Comparison of ENCODE assay signal across 19 mouse cellular contexts in the genomic region with DNA sequence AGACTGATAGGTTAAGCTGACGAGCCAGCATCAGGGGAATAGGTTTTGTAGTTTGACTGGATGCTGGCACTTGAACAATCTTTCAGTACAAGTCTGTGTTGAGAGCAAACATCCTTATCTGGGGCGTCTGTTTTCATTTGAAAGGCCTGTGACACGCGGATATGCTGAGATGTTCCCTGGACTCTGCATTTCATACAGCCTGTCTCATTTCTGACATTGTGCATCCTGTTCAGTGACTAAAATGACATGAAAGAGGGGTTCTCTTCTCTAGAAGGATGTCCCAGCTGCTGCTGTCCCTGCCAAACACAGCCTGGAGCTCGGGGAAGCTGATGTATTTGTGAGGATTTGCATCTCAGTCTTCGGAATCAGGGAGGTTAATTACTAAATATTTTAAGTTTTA. TPM values are rescaled to one million over a fixed set of nuclear protein-coding genes. Genes with fewer than 3 reads are reported as not detected.
DNase-seq lines count a peak whose midpoint lies in the region; ATAC-seq and TF ChIP-seq lines count a peak whose summit lies in the region.
"Had no signal": no experiment of that assay in that cellular context is flagged by ENCODE, and none has a peak within 500 bp of the region (broad histone marks: within the 10 kb centered on the region; RNA-seq: fewer than 3 reads in every experiment).

No protein-coding gene starts in this region.

- no peaks in the 10 kb centered on the region for H3K27me3 ChIP-seq in heart, embryonic 12.5 days (replicated peaks)
- H3K27me3 ChIP-seq in heart, postnatal 0 days (ENCODE audit: control insufficient read depth, insufficient read depth, low read length): no peaks in the 10 kb centered on the region
- no peaks in the 10 kb centered on the region for H3K27me3 ChIP-seq in heart, adult 2 months (ENCODE audit: control insufficient read depth, insufficient read depth, low read length)
- no peaks in the 10 kb centered on the region for H3K27me3 ChIP-seq in kidney, postnatal 0 days (ENCODE audit: insufficient read depth, low read length)
- H3K27me3 ChIP-seq: CH12.LX; embryonic facial prominence, embryonic 12.5 days; forebrain, embryonic 15.5 days; hindbrain, embryonic 13.5 days; Patski had no signal

- WGBS in heart, embryonic 12.5 days: 26% methylated on average over 6 of the region's 6 CpGs
- WGBS in heart, postnatal 0 days: 28% methylated on average over 6 of the region's 6 CpGs
- WGBS in heart, adult 2 months: 41% methylated on average over 6 of the region's 6 CpGs
- WGBS in kidney, postnatal 0 days: 61% methylated on average over 6 of the region's 6 CpGs

- no peak for TF ChIP-seq POLR2A in heart, adult 2 months (IDR thresholded peaks at IDR 0.05; ENCODE audit: insufficient read depth, low read depth, low read length)

- H3K4me2 ChIP-seq in heart, embryonic 12.5 days: no peak overlapping the region
- no peak overlapping the region for H3K4me2 ChIP-seq in heart, postnatal 0 days (ENCODE audit: low read depth, low read length)
- H3K4me2 ChIP-seq in kidney, postnatal 0 days (ENCODE audit: low read length): no peak overlapping the region
- H3K4me2 ChIP-seq: embryonic facial prominence, embryonic 12.5 days; forebrain, embryonic 15.5 days; hindbrain, embryonic 13.5 days had no signal

- peaks cover 17% of the 10 kb centered on the region for H3K4me1 ChIP-seq in heart, embryonic 12.5 days (replicated peaks)
- no peaks in the 10 kb centered on the region for H3K4me1 ChIP-seq in heart, postnatal 0 days (ENCODE audit: control insufficient read depth, insufficient read depth)
- peaks cover 2% of the 10 kb centered on the region for H3K4me1 ChIP-seq in heart, adult 2 months (ENCODE audit: control insufficient read depth, insufficient read depth, low read length)
- no peaks in the 10 kb centered on the region for H3K4me1 ChIP-seq in kidney, postnatal 0 days (replicated peaks; ENCODE audit: insufficient read depth, low read length)
- H3K4me1 ChIP-seq: forebrain, embryonic 15.5 days; hindbrain, embryonic 13.5 days had no signal

- H3K9ac ChIP-seq in heart, embryonic 12.5 days: no peak overlapping the region
- no peak overlapping the region for H3K9ac ChIP-seq in heart, postnatal 0 days (replicated peaks; ENCODE audit: low read depth, low read length)
- no peak overlapping the region for H3K9ac ChIP-seq in heart, adult 2 months (ENCODE audit: low read depth, low read length)
- H3K9ac ChIP-seq in kidney, postnatal 0 days (ENCODE audit: low read depth, low read length): no peak overlapping the region
- H3K9ac ChIP-seq: embryonic facial prominence, embryonic 12.5 days; forebrain, embryonic 15.5 days; hindbrain, embryonic 13.5 days had no signal

- no peaks in the 10 kb centered on the region for H3K79me2 ChIP-seq in heart, adult 2 months (replicated peaks; ENCODE audit: control insufficient read depth, insufficient read depth, low read length)

- intact Hi-C loops in heart, adult 2 months (cut with DNase I): no loop called here

- ATAC-seq in heart, embryonic 12.5 days (ENCODE audit: insufficient number of reproducible peaks, low FRiP score): peak; percentile 41; the same call in 1 of the 2 replicates
- 0 out of 2 replicates have a peak, but pooled peaks have one; percentile 33 for ATAC-seq in heart, postnatal 0 days (ENCODE audit: insufficient read depth, low read depth)
- ATAC-seq in kidney, postnatal 0 days (replicated peaks; ENCODE audit: low FRiP score, low read depth): no peak
- ATAC-seq: activated CD4-positive, CD25-positive, alpha-beta regulatory T cell, adult 4 months; forebrain, embryonic 15.5 days; hindbrain, postnatal 0 days; Patski had no signal

- peaks cover 4% of the 10 kb centered on the region; the same call in 1 of the 2 replicates for H3K9me3 ChIP-seq in heart, embryonic 12.5 days (replicated peaks)
- peaks cover 5% of the 10 kb centered on the region; the same call in 1 of the 2 replicates for H3K9me3 ChIP-seq in heart, postnatal 0 days (replicated peaks; ENCODE audit: control insufficient read depth, low read length)
- no peaks in the 10 kb centered on the region for H3K9me3 ChIP-seq in kidney, postnatal 0 days (replicated peaks; ENCODE audit: low read length)
- H3K9me3 ChIP-seq: forebrain, embryonic 15.5 days; hindbrain, embryonic 13.5 days had no signal

- DNase-seq in heart, postnatal 4 days: no peak
- peak; percentile 42 for DNase-seq in heart, postnatal 0 days (ENCODE audit: low spot score)
- no peak for DNase-seq in heart, adult 2 months
- peak; percentile 44 for DNase-seq in kidney, postnatal 0 days (ENCODE audit: low spot score)
- DNase-seq in kidney, postnatal 14 days: no peak
- DNase-seq: cerebellum, adult 11-12 months; cerebellum, adult 9-10 months; cerebellum, postnatal 25 days; gastrocnemius, postnatal 36 days had no signal

- no peaks in the 10 kb centered on the region for H3K36me3 ChIP-seq in heart, embryonic 12.5 days
- H3K36me3 ChIP-seq in heart, postnatal 0 days (replicated peaks; ENCODE audit: control insufficient read depth, insufficient read depth, low read length): 0 out of 2 replicates have a peak, but pooled peaks cover 4% of the 10 kb centered on the region
- H3K36me3 ChIP-seq in heart, adult 2 months (ENCODE audit: control insufficient read depth, insufficient read depth, low read length): no peaks in the 10 kb centered on the region
- no peaks in the 10 kb centered on the region for H3K36me3 ChIP-seq in kidney, postnatal 0 days (ENCODE audit: insufficient read depth, low read length)
- H3K36me3 ChIP-seq: embryonic facial prominence, embryonic 12.5 days; forebrain, embryonic 15.5 days had no signal

- TF ChIP-seq EP300 in heart, postnatal 0 days (IDR thresholded peaks at IDR 0.05; ENCODE audit: low read depth): no peak
- TF ChIP-seq EP300 in heart, adult 2 months (IDR thresholded peaks at IDR 0.05; ENCODE audit: insufficient read depth, low read depth, low read length): no peak

- H3K4me3 ChIP-seq in heart, embryonic 12.5 days: no peak overlapping the region
- H3K4me3 ChIP-seq in heart, postnatal 0 days (ENCODE audit: low read depth, low read length): no peak overlapping the region
- H3K4me3 ChIP-seq in heart, adult 2 months: no peak overlapping the region
- H3K4me3 ChIP-seq in kidney, postnatal 0 days (replicated peaks; ENCODE audit: low read depth, low read length): no peak overlapping the region
- H3K4me3 ChIP-seq: embryonic facial prominence, embryonic 12.5 days; forebrain, embryonic 15.5 days; hindbrain, embryonic 13.5 days had no signal

- no peak for TF ChIP-seq CTCF in heart, postnatal 0 days (IDR thresholded peaks at IDR 0.05; ENCODE audit: low read depth)
- no peak for TF ChIP-seq CTCF in heart, adult 2 months (IDR thresholded peaks at IDR 0.05)
- TF ChIP-seq CTCF in kidney, postnatal 0 days (IDR thresholded peaks at IDR 0.05; ENCODE audit: low read depth): no peak

- 0 out of 2 replicates have a peak overlapping the region, but pooled peaks have one; percentile 6 for H3K27ac ChIP-seq in heart, embryonic 12.5 days (ENCODE audit: poor library complexity, severe bottlenecking)
- 0 out of 2 replicates have a peak overlapping the region, but pooled peaks have one; percentile 16 for H3K27ac ChIP-seq in heart, postnatal 0 days (ENCODE audit: low read depth)
- H3K27ac ChIP-seq in heart, adult 2 months: no peak overlapping the region
- H3K27ac ChIP-seq in kidney, postnatal 0 days: no peak overlapping the region
- H3K27ac ChIP-seq: embryonic facial prominence, embryonic 12.5 days; forebrain, embryonic 15.5 days; hindbrain, embryonic 13.5 days; hindbrain, postnatal 0 days had no signal

RNA-seq across cellular contexts. Expression of a gene that starts 19.3 kb away (rescaled TPM):
- 1.2 and 1.3 TPM in 2 replicates for polyA plus RNA-seq in heart, embryonic 12.5 days (2016; fragmentation: Nextera tagmentation; extraction: Ambion mirVana)
- total RNA-seq in heart, postnatal 4 days (2021): 1 to 10 TPM; 4.3 to 6.3 TPM
- total RNA-seq in heart, postnatal 0 days (2014; rRNA removed; ENCODE audit: low replicate concordance): 18.1 and 18.8 TPM in 2 replicates
- 6.4 and 6.7 TPM in 2 replicates for polyA plus RNA-seq in heart, postnatal 0 days (2015; fragmentation: Nextera tagmentation; extraction: Ambion mirVana)
- 1 to 10 TPM; 1.6 to 2.4 TPM for total RNA-seq in heart, adult 2 months (2021)
- 6.8 and 10.9 TPM in 2 replicates for polyA plus RNA-seq in heart, adult 2 months (2012; rRNA removed)
- polyA plus RNA-seq in kidney, postnatal 0 days (2015; fragmentation: Nextera tagmentation; extraction: Ambion mirVana): 1.6 and 2.3 TPM in 2 replicates
- total RNA-seq: adrenal gland, adult 18-20 months; hematopoietic stem cell, adult 5-6 weeks had no signal

RNA-seq across cellular contexts. Expression of a gene that starts 44.3 kb away (rescaled TPM):
- polyA plus RNA-seq in heart, embryonic 12.5 days (2016; fragmentation: Nextera tagmentation; extraction: Ambion mirVana): 10.1 and 10.4 TPM in 2 replicates
- 10 to 100 TPM; 19.9 to 20.9 TPM for total RNA-seq in heart, postnatal 4 days (2021)
- 36.7 and 58.5 TPM in 2 replicates for total RNA-seq in heart, postnatal 0 days (2014; rRNA removed; ENCODE audit: low replicate concordance)
- 17.4 and 18.6 TPM in 2 replicates for polyA plus RNA-seq in heart, postnatal 0 days (2015; fragmentation: Nextera tagmentation; extraction: Ambion mirVana)
- total RNA-seq in heart, adult 2 months (2021): 100 to 1,000 TPM in 1 of 2 experiments, 10 to 100 TPM in 1; 99.8 to 110 TPM
- polyA plus RNA-seq in heart, adult 2 months (2012; rRNA removed): 72.8 and 135 TPM in 2 replicates
- polyA plus RNA-seq in kidney, postnatal 0 days (2015; fragmentation: Nextera tagmentation; extraction: Ambion mirVana): 17.6 and 22.2 TPM in 2 replicates

RNA-seq across cellular contexts. Expression of a gene that starts 44.5 kb away (rescaled TPM):
- polyA plus RNA-seq in heart, embryonic 12.5 days (2016; fragmentation: Nextera tagmentation; extraction: Ambion mirVana): 43.6 and 44.5 TPM in 2 replicates
- total RNA-seq in heart, postnatal 4 days (2021): 10 to 100 TPM; 27.5 to 27.7 TPM
- 25.3 and 32.0 TPM in 2 replicates for total RNA-seq in heart, postnatal 0 days (2014; rRNA removed; ENCODE audit: low replicate concordance)
- polyA plus RNA-seq in heart, postnatal 0 days (2015; fragmentation: Nextera tagmentation; extraction: Ambion mirVana): 27.7 and 28.3 TPM in 2 replicates
- total RNA-seq in heart, adult 2 months (2021): 10 to 100 TPM; 14.8 to 16.0 TPM
- 11.4 and 22.0 TPM in 2 replicates for polyA plus RNA-seq in heart, adult 2 months (2012; rRNA removed)
- 40.5 and 43.7 TPM in 2 replicates for polyA plus RNA-seq in kidney, postnatal 0 days (2015; fragmentation: Nextera tagmentation; extraction: Ambion mirVana)

Comparison
In these comparisons a context has a peak if more than half of its experiments do, and no peak if none do; other contexts are left out.
1. H3K27ac ChIP-seq: peak in heart, embryonic 12.5 days (single experiment) and heart, postnatal 0 days (single experiment); none in heart, adult 2 months (single experiment) and kidney, postnatal 0 days (single experiment).
2. DNase-seq: peak in heart, postnatal 0 days (single experiment) and kidney, postnatal 0 days (single experiment); none in heart, postnatal 4 days (single experiment), heart, adult 2 months (0 of 2) and kidney, postnatal 14 days (single experiment).